ENCODE assay signal across 8 mouse cellular contexts in the genomic region with DNA sequence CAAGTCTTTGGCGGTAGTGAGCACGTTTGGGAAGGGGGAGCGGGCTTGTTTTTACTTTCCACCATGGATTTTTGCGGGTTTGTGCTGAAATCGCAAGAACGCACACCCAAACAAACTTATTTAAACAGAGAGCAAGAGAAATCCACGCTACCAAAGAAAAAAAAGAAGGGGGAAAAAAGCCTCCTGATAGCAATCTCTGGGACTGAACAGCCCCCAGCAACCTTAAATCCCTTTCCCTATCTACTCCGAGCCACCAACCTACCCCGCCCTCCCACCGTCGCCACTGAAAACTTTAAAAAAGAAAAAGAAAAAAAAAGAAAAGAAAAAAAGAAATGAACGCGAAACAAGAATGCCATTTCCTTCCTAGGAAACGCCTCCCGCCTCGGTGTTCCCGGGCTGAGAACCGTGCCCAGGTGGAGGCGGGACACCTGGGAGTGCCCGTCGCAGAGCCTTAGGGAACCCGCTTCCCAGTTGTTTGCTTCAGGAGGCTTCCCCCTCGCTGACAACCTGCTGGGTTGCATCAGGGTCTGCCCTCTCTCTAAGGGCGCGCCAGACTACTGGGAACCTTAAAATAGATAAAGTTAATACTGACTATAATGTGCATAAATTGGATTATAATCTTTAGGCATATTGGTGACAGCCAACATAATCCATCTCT. TPM values are rescaled to one million over a fixed set of nuclear protein-coding genes. Genes with fewer than 3 reads are reported as not detected.
A peak's percentile ranks its signal among the peaks of the same experiment; 100 is the strongest.
DNase-seq lines count a peak whose midpoint lies in the region; ATAC-seq and TF ChIP-seq lines count a peak whose summit lies in the region.

No protein-coding gene starts in this region.

- H3K4me1 ChIP-seq in heart, embryonic 12.5 days (replicated peaks): peaks cover 16% of the 10 kb centered on the region
- H3K4me1 ChIP-seq in kidney, postnatal 0 days (replicated peaks; ENCODE audit: insufficient read depth, low read length): no peaks in the 10 kb centered on the region
- 0 out of 2 replicates have a peak, but pooled peaks cover 2% of the 10 kb centered on the region for H3K4me1 ChIP-seq in stomach, postnatal 0 days (replicated peaks; ENCODE audit: control insufficient read depth, insufficient read depth)

- no peaks in the 10 kb centered on the region for H3K27me3 ChIP-seq in heart, embryonic 12.5 days (replicated peaks)
- no peaks in the 10 kb centered on the region for H3K27me3 ChIP-seq in kidney, postnatal 0 days (ENCODE audit: insufficient read depth, low read length)
- H3K27me3 ChIP-seq in stomach, postnatal 0 days (ENCODE audit: control insufficient read depth, insufficient read depth, low read length): no peaks in the 10 kb centered on the region

- no peak for TF ChIP-seq CTCF in kidney, postnatal 0 days (IDR thresholded peaks at IDR 0.05; ENCODE audit: low read depth)
- peak; percentile 17; the same call in 1 of the 2 replicates for TF ChIP-seq CTCF in stomach, postnatal 0 days (IDR thresholded peaks at IDR 0.05; ENCODE audit: low read depth)

- ATAC-seq in heart, embryonic 12.5 days (ENCODE audit: insufficient number of reproducible peaks, low FRiP score): no peak
- no peak for ATAC-seq in kidney, postnatal 0 days (replicated peaks; ENCODE audit: low FRiP score, low read depth)
- ATAC-seq in stomach, postnatal 0 days (ENCODE audit: low FRiP score, low TSS enrichment): peak; percentile 19; the same call in 1 of the 2 replicates

- peak overlapping the region; percentile 94 for H3K4me2 ChIP-seq in heart, embryonic 12.5 days
- peak overlapping the region; percentile 91 for H3K4me2 ChIP-seq in kidney, postnatal 0 days (ENCODE audit: low read length)
- H3K4me2 ChIP-seq in stomach, postnatal 0 days (replicated peaks; ENCODE audit: low read depth): peak overlapping the region; percentile 97

- 0 out of 2 replicates have a peak, but pooled peaks cover 3% of the 10 kb centered on the region for H3K36me3 ChIP-seq in heart, embryonic 12.5 days
- no peaks in the 10 kb centered on the region for H3K36me3 ChIP-seq in kidney, postnatal 0 days (ENCODE audit: insufficient read depth, low read length)
- 0 out of 2 replicates have a peak, but pooled peaks cover 2% of the 10 kb centered on the region for H3K36me3 ChIP-seq in stomach, postnatal 0 days (ENCODE audit: control insufficient read depth, insufficient read depth, low read length)

- DNase-seq in ovary, postnatal 36 days (ENCODE audit: low spot score): peak; percentile 26
- DNase-seq in ovary, adult 18-20 months (ENCODE audit: low spot score): no peak
- DNase-seq in cerebellum, adult 9-11 months: peak; percentile 53
- DNase-seq in kidney, postnatal 0 days (ENCODE audit: low spot score): peak; percentile 32
- DNase-seq in lung, postnatal 25 days (ENCODE audit: low spot score): peak; percentile 14
- peak; percentile 60 for DNase-seq in stomach, postnatal 0 days (ENCODE audit: low spot score)
- no peak for DNase-seq in right cerebral cortex, postnatal 25 days

- TF ChIP-seq EP300 in stomach, postnatal 0 days (optimal IDR thresholded peaks at IDR 0.05): no peak

- under 1% methylated on average over 25 of the region's 25 CpGs for WGBS in heart, embryonic 12.5 days
- under 1% methylated on average over 25 of the region's 25 CpGs for WGBS in kidney, postnatal 0 days
- 1% methylated on average over 25 of the region's 25 CpGs for WGBS in stomach, postnatal 0 days

- no peaks in the 10 kb centered on the region for H3K9me3 ChIP-seq in heart, embryonic 12.5 days (replicated peaks)
- H3K9me3 ChIP-seq in kidney, postnatal 0 days (replicated peaks; ENCODE audit: low read length): no peaks in the 10 kb centered on the region
- H3K9me3 ChIP-seq in stomach, postnatal 0 days (ENCODE audit: control insufficient read depth, low read length): no peaks in the 10 kb centered on the region

- H3K27ac ChIP-seq in heart, embryonic 12.5 days (ENCODE audit: poor library complexity, severe bottlenecking): 0 out of 2 replicates have a peak overlapping the region, but pooled peaks have one; percentile 26
- H3K27ac ChIP-seq in kidney, postnatal 0 days: no peak overlapping the region
- peak overlapping the region; percentile 94 for H3K27ac ChIP-seq in stomach, postnatal 0 days (replicated peaks)

- peak overlapping the region; percentile 76 for H3K4me3 ChIP-seq in heart, embryonic 12.5 days
- peak overlapping the region; percentile 83 for H3K4me3 ChIP-seq in kidney, postnatal 0 days (replicated peaks; ENCODE audit: low read depth, low read length)
- peak overlapping the region; percentile 80 for H3K4me3 ChIP-seq in stomach, postnatal 0 days (ENCODE audit: low read depth, low read length)

- H3K9ac ChIP-seq in heart, embryonic 12.5 days: peak overlapping the region; percentile 63
- H3K9ac ChIP-seq in kidney, postnatal 0 days (ENCODE audit: low read depth, low read length): peak overlapping the region; percentile 53
- H3K9ac ChIP-seq in stomach, postnatal 0 days (ENCODE audit: low read length): peak overlapping the region; percentile 59

RNA-seq across cellular contexts. Expression of a gene that starts 0.7 kb away (rescaled TPM):
- polyA plus RNA-seq in heart, embryonic 12.5 days (2016; fragmentation: Nextera tagmentation; extraction: Ambion mirVana): 54.3 and 57.6 TPM in 2 replicates
- 28.7 and 28.9 TPM in 2 replicates for polyA plus RNA-seq in kidney, postnatal 0 days (2015; fragmentation: Nextera tagmentation; extraction: Ambion mirVana)
- polyA plus RNA-seq in stomach, postnatal 0 days (2015; fragmentation: Nextera tagmentation; extraction: Ambion mirVana): 82.5 and 82.9 TPM in 2 replicates

Comparison
In these comparisons a context has a peak if more than half of its experiments do, and no peak if none do; other contexts are left out.
1. DNase-seq: peak in ovary, postnatal 36 days (single experiment), cerebellum, adult 9-11 months (single experiment), kidney, postnatal 0 days (single experiment), lung, postnatal 25 days (single experiment) and stomach, postnatal 0 days (single experiment); none in ovary, adult 18-20 months (single experiment) and right cerebral cortex, postnatal 25 days (single experiment).
2. Peak in every context shown above with its lines, with median percentiles within 50 percentile points of each other: H3K4me2 ChIP-seq, H3K4me3 ChIP-seq and H3K9ac ChIP-seq.